Mouse (Mus musculus) bone marrow macrophage, adult 2 months (primary cell): ENCODE measurements around the gene Myo1c.

Source experiments
- CTCF ChIP-seq: IDR thresholded peaks from 2 replicates; pipeline ENCODE4 v1.5.1; 2012; ENCODE audit warnings: low read depth, mild to moderate bottlenecking, low read length, moderate library complexity
- POLR2A ChIP-seq: IDR thresholded peaks from 2 replicates; pipeline ENCODE4 v1.6.1; 2012; ENCODE audit warnings: mild to moderate bottlenecking, low read depth, low read length, borderline replicate concordance

- TF ChIP-seq CTCF: no peak
- TF ChIP-seq POLR2A: no peak
These were observed 37.2 kb downstream of the Myo1c start for GRCm38 (mm10) chr11:75687343-75687993.
